Mouse (Mus musculus): Measurements from ENCODE around the gene Pla2g2f. TPM values are rescaled to one million over a fixed set of nuclear protein-coding genes. Genes with fewer than 3 reads are reported as not detected.

Pla2g2f gene
- polyA plus RNA-seq, 1 experiment from 2014 or later: not detected

DNA sequence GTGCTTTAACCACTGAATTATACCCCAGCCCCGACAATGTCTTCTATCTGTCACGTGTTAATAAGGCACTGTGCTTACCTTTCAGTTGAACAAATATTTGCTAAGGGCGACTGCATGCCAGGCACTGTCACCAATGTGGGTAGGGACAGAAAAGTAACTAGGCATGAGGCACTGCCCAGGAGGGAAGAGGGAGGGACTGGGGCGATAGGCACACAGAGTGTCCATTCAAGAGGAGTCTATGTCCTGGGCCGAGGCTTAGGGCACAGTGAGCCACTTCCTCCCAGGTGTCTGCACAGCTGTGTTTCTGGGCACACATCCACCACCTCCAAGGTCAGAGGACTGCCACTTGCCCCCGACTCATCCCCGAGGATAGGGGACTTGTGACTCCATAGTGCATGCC, 20.4 kb downstream of the Pla2g2f start, which contains the start of gene Ubxn10:
Gene Ubxn10, minus strand, starts transcription at position 137 of the 400 bp plus-strand sequence.
- in situ Hi-C loops (cut with MboI; ENCODE audit: low pct_unique_long_range_greater_than_20kb): no loop called here
- TF ChIP-seq CTCF (IDR thresholded peaks at IDR 0.05): no peak
- DNase-seq (ENCODE audit: low read depth, low spot score) (no peak), ATAC-seq (no peak)
- H3K27me3 ChIP-seq: peaks cover 21% of the 10 kb centered on the region
- ChIA-PET POLR2A (no interaction called here), CTCF (no interaction called here)

DNA sequence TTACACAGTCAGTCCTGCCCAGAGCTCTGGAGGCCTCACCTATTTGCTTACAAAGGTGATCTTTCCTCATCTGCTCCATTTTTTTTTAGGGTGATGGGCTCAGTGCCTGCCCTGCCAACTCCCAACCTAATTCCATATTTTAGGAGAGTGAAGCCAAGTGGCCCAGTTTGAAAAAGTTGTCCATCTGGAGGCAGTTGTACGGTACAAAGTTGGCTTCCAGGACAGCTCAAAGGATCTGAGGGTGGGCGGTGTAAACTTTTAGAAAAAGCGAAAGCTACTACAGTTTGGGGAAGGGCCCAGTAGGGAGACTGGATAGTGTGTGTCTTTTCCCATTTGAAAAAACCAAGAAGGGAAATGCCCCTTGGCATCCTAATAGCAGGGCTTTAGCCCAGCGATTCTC, 22.6 kb downstream of the Pla2g2f start:
- CTCF ChIA-PET: no interaction called here
- peaks cover 21% of the 10 kb centered on the region for H3K27me3 ChIP-seq
- POLR2A ChIA-PET: no interaction called here
- ATAC-seq (no peak), DNase-seq (ENCODE audit: low read depth, low spot score) (no peak)
- in situ Hi-C loops (cut with MboI; ENCODE audit: low pct_unique_long_range_greater_than_20kb): no loop called here
- TF ChIP-seq CTCF (IDR thresholded peaks at IDR 0.05): no peak

DNA sequence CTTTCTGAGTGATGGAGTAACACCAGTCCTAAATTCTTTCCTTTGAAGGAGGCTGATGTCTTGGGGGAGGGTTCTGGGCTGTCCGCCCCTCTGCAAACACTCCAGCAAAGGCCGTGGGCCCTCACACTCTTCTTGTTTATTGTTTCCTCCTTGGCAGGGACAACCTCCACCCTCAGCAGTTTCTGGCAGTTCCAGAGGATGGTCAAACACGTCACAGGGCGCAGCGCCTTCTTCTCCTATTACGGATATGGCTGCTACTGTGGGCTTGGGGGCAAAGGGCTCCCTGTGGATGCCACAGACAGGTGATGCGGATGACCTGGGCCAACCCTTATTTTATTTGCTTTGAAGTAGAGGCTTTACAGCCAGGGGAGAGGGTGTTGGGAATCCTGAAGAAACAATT, 23.3 kb downstream of the Pla2g2f start:
- in situ Hi-C loops (cut with MboI; ENCODE audit: low pct_unique_long_range_greater_than_20kb): no loop called here

DNA sequence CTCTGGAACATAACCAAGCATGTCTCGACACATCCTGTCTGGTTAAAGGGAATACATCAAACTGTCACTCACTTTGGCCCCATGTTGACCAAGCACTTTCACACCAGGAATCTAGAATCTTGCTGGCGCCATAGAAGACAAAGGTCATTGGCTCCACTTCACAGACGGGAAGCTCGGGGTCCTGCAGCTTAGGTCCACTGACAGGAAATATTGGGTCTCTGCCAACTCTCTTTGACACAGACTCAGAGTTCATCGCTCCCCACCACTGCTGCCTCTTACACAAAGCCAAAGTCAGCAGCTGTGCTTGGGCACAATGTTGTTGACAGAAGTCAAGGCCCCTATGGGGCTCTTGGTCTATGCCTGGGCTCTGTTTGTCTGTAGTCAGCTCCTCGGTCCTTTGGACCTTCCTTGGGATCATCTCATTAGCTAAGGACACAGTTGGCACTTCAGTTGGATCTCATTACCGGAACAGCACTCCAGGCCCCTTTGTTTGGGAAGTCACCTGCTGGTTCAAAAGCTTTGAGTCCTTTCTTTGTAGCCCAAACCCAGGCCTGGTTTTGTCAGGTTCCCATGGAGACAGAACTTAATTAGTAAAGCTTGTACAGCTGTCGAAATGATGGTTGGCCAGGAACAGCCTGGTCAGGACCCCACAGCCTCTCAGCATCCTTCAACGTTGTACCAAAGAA, 28.3 kb downstream of the Pla2g2f start:
- H3K27me3 ChIP-seq: peaks cover 30% of the 10 kb centered on the region
- in situ Hi-C loops (cut with MboI; ENCODE audit: low pct_unique_long_range_greater_than_20kb): no loop called here
- TF ChIP-seq CTCF (IDR thresholded peaks at IDR 0.05): no peak
- ChIA-PET POLR2A (no interaction called here), CTCF (no interaction called here)
- DNase-seq (ENCODE audit: low read depth, low spot score) (no peak), ATAC-seq (no peak)

More for the DNA sequence above, 23.3 kb downstream of the Pla2g2f start:
- no peak for TF ChIP-seq CTCF (IDR thresholded peaks at IDR 0.05)
- peaks cover 22% of the 10 kb centered on the region for H3K27me3 ChIP-seq
- no peak for DNase-seq (ENCODE audit: low read depth, low spot score)
- no peak for ATAC-seq
- CTCF ChIA-PET: no interaction called here
- POLR2A ChIA-PET: no interaction called here

DNA sequence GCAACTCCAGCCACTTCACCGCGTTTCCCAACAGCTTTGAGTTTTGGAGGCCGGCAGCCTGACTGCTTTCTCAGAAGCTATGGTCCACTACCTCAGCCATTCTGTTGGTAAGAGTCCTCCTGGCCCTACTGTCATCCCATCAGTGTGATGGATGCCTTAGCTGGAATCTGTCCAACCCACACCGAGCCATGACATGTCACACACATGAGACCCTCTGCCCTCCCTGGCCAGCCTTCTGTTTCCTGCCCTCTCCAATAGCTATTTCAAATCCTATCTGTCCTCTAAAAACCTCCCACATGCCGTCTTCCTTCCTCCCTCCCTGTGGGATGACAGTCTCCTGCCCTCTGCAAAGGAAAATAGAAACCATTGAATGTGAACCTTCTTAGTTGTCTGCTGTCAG, 31.7 kb downstream of the Pla2g2f start:
- in situ Hi-C loops (cut with MboI; ENCODE audit: low pct_unique_long_range_greater_than_20kb): no loop called here
- no peak for TF ChIP-seq CTCF (IDR thresholded peaks at IDR 0.05)
- ChIA-PET POLR2A (no interaction called here), CTCF (no interaction called here)
- H3K27me3 ChIP-seq: peaks cover 34% of the 10 kb centered on the region
- DNase-seq (ENCODE audit: low read depth, low spot score) (no peak), ATAC-seq (no peak)

DNA sequence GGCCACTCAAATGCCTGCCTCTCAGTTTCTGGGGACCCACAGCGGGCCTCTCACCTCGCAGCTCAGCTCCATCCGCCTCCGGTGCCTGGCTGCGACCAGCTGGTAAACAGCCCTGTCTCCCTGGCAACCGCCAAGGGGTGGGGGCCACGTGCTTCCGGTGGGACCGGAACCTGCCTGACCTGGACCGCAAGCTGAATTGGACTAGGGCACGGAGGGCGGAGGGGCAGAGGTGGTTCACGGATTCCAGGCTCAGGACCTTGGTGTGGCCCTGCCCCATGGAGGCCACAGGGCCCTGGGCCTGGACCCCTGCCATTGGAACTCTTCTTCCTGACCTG, 32.3 kb downstream of the Pla2g2f start:
- in situ Hi-C loops (cut with MboI; ENCODE audit: low pct_unique_long_range_greater_than_20kb): no loop called here
- ChIA-PET CTCF (no interaction called here), POLR2A (no interaction called here)
- ATAC-seq (no peak), DNase-seq (ENCODE audit: low read depth, low spot score) (no peak)
- TF ChIP-seq CTCF (IDR thresholded peaks at IDR 0.05): no peak
- H3K27me3 ChIP-seq: peaks cover 38% of the 10 kb centered on the region

DNA sequence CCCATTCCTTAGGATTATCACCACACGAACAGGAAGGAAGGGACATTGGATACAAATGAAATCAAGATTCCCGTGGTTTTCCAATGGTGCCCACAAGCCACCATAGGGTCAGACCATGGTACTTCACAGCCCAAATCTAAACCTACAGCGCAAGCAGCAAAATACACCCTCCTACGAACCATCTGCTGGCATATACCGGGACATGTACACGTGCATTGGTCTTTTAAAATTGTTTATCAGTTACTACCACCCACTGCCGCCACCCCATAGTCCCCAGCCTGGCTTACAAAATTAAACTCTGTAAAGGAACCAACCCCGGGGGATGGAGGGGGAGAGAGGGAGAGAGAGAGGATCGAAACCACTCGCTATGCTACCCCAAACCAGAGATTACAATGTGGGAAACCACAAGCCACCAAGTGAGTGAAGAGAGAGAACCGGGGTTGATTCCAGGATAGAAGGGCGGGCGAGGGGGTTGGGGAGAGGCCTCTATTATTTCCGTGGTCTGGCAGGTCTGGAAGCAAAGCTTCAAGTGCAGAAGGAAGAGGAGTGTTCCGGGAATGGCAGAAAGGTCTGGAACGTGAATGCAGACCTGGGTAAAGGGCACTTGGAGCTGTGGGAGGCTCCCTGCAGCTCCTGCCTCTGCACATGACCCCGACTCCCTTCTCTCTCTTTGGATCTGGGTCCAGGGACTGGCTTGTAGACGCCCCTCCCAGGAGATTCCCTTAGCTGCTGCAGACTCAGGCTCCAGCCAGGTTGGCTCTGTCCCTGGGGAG, 32.9 kb downstream of the Pla2g2f start, which contains the start of gene Pla2g2c:
Gene Pla2g2c, plus strand, starts transcription at position 439 of the 773 bp plus-strand sequence.
- TF ChIP-seq CTCF (IDR thresholded peaks at IDR 0.05): no peak
- ChIA-PET POLR2A (no interaction called here), CTCF (no interaction called here)
- no peak for ATAC-seq
- H3K27me3 ChIP-seq: peaks cover 37% of the 10 kb centered on the region
- in situ Hi-C loops (cut with MboI; ENCODE audit: low pct_unique_long_range_greater_than_20kb): no loop called here
- DNase-seq (ENCODE audit: low read depth, low spot score): no peak

DNA sequence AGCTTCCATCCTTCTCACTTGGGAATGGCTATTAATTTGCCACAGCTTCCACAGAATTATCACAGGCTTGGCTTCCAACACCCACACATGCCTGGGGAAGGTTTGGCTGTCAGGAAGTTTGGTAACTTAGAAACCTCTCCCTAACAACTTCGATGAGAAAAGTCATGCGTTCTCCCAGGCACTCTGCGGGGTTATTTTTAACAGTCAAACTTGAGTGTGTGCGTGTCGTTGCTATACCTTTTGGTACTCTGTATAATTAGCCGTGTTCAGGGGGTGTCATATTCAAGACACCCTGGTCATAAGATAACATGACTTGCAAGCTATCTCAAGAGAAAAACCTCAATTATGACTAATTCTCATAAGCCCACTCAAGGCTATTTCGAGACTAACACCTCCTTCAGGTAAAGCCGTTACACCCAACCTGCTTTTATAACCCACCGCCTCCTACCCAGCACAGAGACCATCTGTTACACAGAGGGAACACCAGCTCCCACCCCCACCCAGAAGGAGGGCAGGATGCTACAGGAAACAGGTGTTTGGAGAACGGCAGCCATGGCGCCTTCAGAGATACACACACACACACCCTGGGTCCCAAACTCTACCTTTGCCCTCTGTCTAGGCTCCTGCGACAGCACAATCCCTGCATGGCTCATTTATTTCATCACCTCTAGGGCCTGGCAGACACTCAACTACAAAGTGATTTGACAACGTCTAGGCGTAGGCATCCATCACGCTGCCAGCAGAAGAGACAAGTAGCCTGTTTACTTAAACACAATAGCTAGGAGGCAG, 33.7 kb downstream of the Pla2g2f start:
- ATAC-seq (no peak), DNase-seq (ENCODE audit: low read depth, low spot score) (no peak)
- ChIA-PET POLR2A (no interaction called here), CTCF (no interaction called here)
- H3K27me3 ChIP-seq: peaks cover 28% of the 10 kb centered on the region
- TF ChIP-seq CTCF (IDR thresholded peaks at IDR 0.05): no peak
- in situ Hi-C loops (cut with MboI; ENCODE audit: low pct_unique_long_range_greater_than_20kb): no loop called here

DNA sequence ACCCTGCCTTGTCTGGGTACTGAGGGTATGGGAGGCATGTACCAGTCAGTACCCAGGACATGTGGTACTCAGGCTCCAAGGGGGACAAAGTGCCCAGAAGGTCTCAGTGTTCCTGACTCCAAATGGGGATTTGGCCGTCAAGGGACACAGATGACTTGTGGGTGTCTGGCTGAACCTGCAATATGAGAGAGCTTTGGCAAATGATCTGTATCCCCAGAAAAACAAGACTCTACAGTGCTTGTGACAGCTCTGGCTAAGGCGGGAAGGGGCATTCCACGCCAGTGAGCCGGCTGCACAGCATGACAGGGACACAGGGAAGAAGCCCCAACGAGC, 38.2 kb downstream of the Pla2g2f start:
- in situ Hi-C loops (cut with MboI; ENCODE audit: low pct_unique_long_range_greater_than_20kb): no loop called here
- no peak for TF ChIP-seq CTCF (IDR thresholded peaks at IDR 0.05)
- POLR2A ChIA-PET: no interaction called here
- peaks cover 17% of the 10 kb centered on the region for H3K27me3 ChIP-seq
- ATAC-seq (no peak), DNase-seq (ENCODE audit: low read depth, low spot score) (no peak)
- CTCF ChIA-PET: interaction anchor here (2.7 kb wide), 1 partner anchor 11 kb away, joined by 6 read pairs; no protein-coding TSS in a partner anchor

DNA sequence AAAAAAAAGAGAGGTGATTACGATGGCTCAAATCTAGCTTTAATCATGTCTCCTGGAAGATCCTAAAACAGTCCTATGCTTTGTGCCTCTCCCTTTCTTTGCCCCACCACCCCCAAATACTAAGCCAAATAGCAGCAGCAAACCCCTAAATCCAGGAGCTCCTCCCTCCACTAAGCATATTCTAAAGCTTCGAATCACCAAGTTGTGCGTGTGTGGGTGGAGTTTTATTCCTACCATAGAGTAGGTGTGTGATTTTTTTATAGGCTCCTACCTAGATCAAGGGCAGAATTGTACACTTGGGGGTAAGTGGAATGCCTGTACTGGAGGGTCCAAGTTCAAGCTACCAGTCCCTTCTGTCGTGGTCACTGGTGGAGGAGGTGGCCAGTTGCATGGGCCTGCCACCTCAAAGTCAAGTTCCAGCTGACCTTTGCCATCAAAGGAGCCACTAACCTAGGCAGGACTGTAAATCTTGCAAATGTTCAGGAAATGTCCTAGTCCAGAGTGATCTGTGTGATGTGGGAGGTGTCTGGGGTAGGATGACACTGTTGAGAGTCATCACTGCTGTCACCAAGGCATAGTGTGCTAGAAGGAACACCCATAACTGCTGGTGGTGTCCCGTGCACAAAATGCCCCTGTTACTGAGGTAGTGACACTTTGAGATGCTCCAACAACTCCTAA, 38.7 kb downstream of the Pla2g2f start:
- in situ Hi-C loops (cut with MboI; ENCODE audit: low pct_unique_long_range_greater_than_20kb): no loop called here
- TF ChIP-seq CTCF (IDR thresholded peaks at IDR 0.05): no peak
- DNase-seq (ENCODE audit: low read depth, low spot score): no peak
- CTCF ChIA-PET: interaction anchor here (2.7 kb wide), 1 partner anchor 10 kb away, joined by 6 read pairs; no protein-coding TSS in a partner anchor
- POLR2A ChIA-PET: no interaction called here
- ATAC-seq: no peak
- peaks cover 12% of the 10 kb centered on the region for H3K27me3 ChIP-seq

Data from Patski (cell line).